Mouse (Mus musculus): ENCODE measurements around the gene Olfr993. TPM values are rescaled to one million over a fixed set of nuclear protein-coding genes. Genes with fewer than 3 reads are reported as not detected.

The Olfr993 gene
- polyA plus RNA-seq (2015; fragmentation: Nextera tagmentation; extraction: Ambion mirVana) = not detected in 2 replicates

DNA sequence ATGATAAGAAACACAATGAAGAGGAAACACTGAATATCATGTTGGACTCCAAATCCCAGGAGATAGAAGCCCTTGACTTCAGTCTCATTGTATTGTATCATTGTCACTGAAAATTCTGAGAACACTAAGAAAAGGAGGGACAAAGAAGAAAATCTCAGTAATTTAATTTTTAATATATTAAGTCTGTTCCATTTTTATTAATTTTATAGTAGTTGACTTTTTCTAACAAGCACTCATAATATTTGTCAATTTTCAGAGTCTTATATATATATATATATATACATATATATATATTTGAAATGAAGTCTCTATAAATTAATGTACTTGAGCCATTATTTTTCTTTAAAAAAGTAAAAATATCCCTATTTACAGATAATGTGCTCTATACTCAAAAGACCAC lies at the start of gene Olfr993:
Gene Olfr993, minus strand, starts transcription at position 101 of the 400 bp plus-strand sequence.
- Histone ChIP-seq H3K4me3 (ENCODE audit: low read depth, low read length) (no peak within 1 kb of the TSS), H3K4me1 (ENCODE audit: control insufficient read depth, insufficient read depth, low read length) (no peaks in the 10 kb centered on the region), H3K4me2 (ENCODE audit: low read length) (no peak within 1 kb of the TSS), H3K27ac (ENCODE audit: low read length) (no peak within 1 kb of the TSS), H3K9me3 (replicated peaks; ENCODE audit: control insufficient read depth, low read length, poor library complexity, severe bottlenecking) (no peaks in the 10 kb centered on the region), H3K27me3 (ENCODE audit: control insufficient read depth, insufficient read depth, low read depth, low read length) (no peaks in the 10 kb centered on the region), H3K9ac (ENCODE audit: low read depth, low read length) (no peak within 1 kb of the TSS), H3K36me3 (ENCODE audit: control insufficient read depth, insufficient read depth, low read length) (no peaks in the 10 kb centered on the region)
- ATAC-seq = no peak

DNA sequence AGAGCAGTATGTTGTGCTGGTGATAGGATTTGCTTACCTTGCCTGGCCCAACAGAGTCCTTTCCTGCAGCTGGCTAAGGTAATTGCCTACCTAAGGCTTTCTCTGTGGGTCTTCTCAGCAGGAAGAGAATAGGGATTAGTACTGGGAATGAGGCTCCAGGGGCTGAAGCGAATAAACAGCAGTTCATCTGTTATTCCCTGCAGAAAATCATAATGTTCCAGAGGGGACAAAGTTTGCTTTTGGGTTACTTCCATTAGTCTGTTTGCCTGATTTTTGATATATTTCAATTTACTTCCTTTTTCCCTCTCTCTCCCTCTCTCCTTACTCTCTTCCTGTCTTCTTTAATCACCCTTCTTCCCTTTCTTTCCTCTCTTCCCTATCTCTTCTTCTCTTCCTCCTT lies 28.9 kb upstream of the Olfr993 start, which contains the start of gene Olfr995:
Gene Olfr995, minus strand, starts transcription at position 101 of the 400 bp plus-strand sequence.
- no peaks in the 10 kb centered on the region for H3K36me3 ChIP-seq (ENCODE audit: control insufficient read depth, insufficient read depth, low read length)
- no peak for ATAC-seq
- H3K27me3 ChIP-seq (ENCODE audit: control insufficient read depth, insufficient read depth, low read depth, low read length) = no peaks in the 10 kb centered on the region
- no peak within 1 kb of the TSS for H3K4me3 ChIP-seq (ENCODE audit: low read depth, low read length)
- H3K4me1 ChIP-seq (ENCODE audit: control insufficient read depth, insufficient read depth, low read length) = no peaks in the 10 kb centered on the region
- no peak within 1 kb of the TSS for H3K4me2 ChIP-seq (ENCODE audit: low read length)
- no peak within 1 kb of the TSS for H3K27ac ChIP-seq (ENCODE audit: low read length)
- no peak within 1 kb of the TSS for H3K9ac ChIP-seq (ENCODE audit: low read depth, low read length)
- no peaks in the 10 kb centered on the region for H3K9me3 ChIP-seq (replicated peaks; ENCODE audit: control insufficient read depth, low read length, poor library complexity, severe bottlenecking)
- 4% methylated on average over 1 of the region's 1 CpGs for WGBS

GRCm38 (mm10) chr2:85442546-85442945 lies 27.9 kb upstream of the Olfr993 start:
- H3K27ac ChIP-seq (ENCODE audit: low read length) = no peak overlapping the region
- no peaks in the 10 kb centered on the region for H3K27me3 ChIP-seq (ENCODE audit: control insufficient read depth, insufficient read depth, low read depth, low read length)
- no peak for ATAC-seq
- no peaks in the 10 kb centered on the region for H3K4me1 ChIP-seq (ENCODE audit: control insufficient read depth, insufficient read depth, low read length)
- no peak overlapping the region for H3K4me2 ChIP-seq (ENCODE audit: low read length)
- no peaks in the 10 kb centered on the region for H3K36me3 ChIP-seq (ENCODE audit: control insufficient read depth, insufficient read depth, low read length)
- H3K9ac ChIP-seq (ENCODE audit: low read depth, low read length) = no peak overlapping the region
- H3K9me3 ChIP-seq (replicated peaks; ENCODE audit: control insufficient read depth, low read length, poor library complexity, severe bottlenecking) = no peaks in the 10 kb centered on the region
- no peak overlapping the region for H3K4me3 ChIP-seq (ENCODE audit: low read depth, low read length)

DNA sequence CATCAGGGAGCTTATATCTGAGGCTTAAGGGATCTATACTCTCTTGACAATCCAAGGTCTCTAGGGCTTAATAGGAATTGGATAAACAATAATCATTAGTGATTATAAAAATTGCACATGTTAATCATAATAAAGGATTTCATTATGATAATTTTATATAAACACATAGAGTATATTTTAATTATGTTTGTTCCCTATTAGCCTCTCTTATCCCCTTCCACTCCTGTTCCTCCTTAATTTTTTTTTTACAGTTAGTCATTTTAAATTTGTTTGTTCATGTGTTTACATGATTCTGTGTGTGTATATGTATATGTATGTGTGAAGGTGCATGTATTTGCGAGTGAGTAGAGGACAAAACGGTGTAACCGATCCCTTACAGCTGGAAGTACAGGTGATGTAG lies 21.7 kb upstream of the Olfr993 start, which contains the start of gene Olfr994:
Gene Olfr994, minus strand, starts transcription at position 101 of the 400 bp plus-strand sequence.
- no peak within 1 kb of the TSS for H3K4me2 ChIP-seq (ENCODE audit: low read length)
- no peak within 1 kb of the TSS for H3K27ac ChIP-seq (ENCODE audit: low read length)
- H3K36me3 ChIP-seq (ENCODE audit: control insufficient read depth, insufficient read depth, low read length) = no peaks in the 10 kb centered on the region
- H3K9ac ChIP-seq (ENCODE audit: low read depth, low read length) = no peak within 1 kb of the TSS
- ATAC-seq = no peak
- no peaks in the 10 kb centered on the region for H3K9me3 ChIP-seq (replicated peaks; ENCODE audit: control insufficient read depth, low read length, poor library complexity, severe bottlenecking)
- H3K27me3 ChIP-seq (ENCODE audit: control insufficient read depth, insufficient read depth, low read depth, low read length) = no peaks in the 10 kb centered on the region
- 92% methylated on average over 3 of the region's 3 CpGs for WGBS
- no peaks in the 10 kb centered on the region for H3K4me1 ChIP-seq (ENCODE audit: control insufficient read depth, insufficient read depth, low read length)
- H3K4me3 ChIP-seq (ENCODE audit: low read depth, low read length) = no peak within 1 kb of the TSS

- H3K27ac ChIP-seq (ENCODE audit: low read length) = no peak overlapping the region
- H3K4me3 ChIP-seq (ENCODE audit: low read depth, low read length) = no peak overlapping the region
- WGBS = 91% methylated on average over 1 of the region's 1 CpGs
- no peak for ATAC-seq
- no peaks in the 10 kb centered on the region for H3K36me3 ChIP-seq (ENCODE audit: control insufficient read depth, insufficient read depth, low read length)
- H3K9ac ChIP-seq (ENCODE audit: low read depth, low read length) = no peak overlapping the region
- H3K4me2 ChIP-seq (ENCODE audit: low read length) = no peak overlapping the region
- no peaks in the 10 kb centered on the region for H3K4me1 ChIP-seq (ENCODE audit: control insufficient read depth, insufficient read depth, low read length)
- no peaks in the 10 kb centered on the region for H3K9me3 ChIP-seq (replicated peaks; ENCODE audit: control insufficient read depth, low read length, poor library complexity, severe bottlenecking)
- no peaks in the 10 kb centered on the region for H3K27me3 ChIP-seq (ENCODE audit: control insufficient read depth, insufficient read depth, low read depth, low read length)
These were observed 11.2 kb upstream of the Olfr993 start for GRCm38 (mm10) chr2:85425893-85426292.

- Histone ChIP-seq H3K9ac (ENCODE audit: low read depth, low read length) (no peak within 1 kb of the TSS), H3K4me2 (ENCODE audit: low read length) (no peak within 1 kb of the TSS), H3K4me1 (ENCODE audit: control insufficient read depth, insufficient read depth, low read length) (no peaks in the 10 kb centered on the region), H3K27ac (ENCODE audit: low read length) (no peak within 1 kb of the TSS), H3K36me3 (ENCODE audit: control insufficient read depth, insufficient read depth, low read length) (no peaks in the 10 kb centered on the region), H3K27me3 (ENCODE audit: control insufficient read depth, insufficient read depth, low read depth, low read length) (no peaks in the 10 kb centered on the region), H3K9me3 (replicated peaks; ENCODE audit: control insufficient read depth, low read length, poor library complexity, severe bottlenecking) (no peaks in the 10 kb centered on the region), H3K4me3 (ENCODE audit: low read depth, low read length) (no peak within 1 kb of the TSS)
- no peak for ATAC-seq
- 60% methylated on average over 2 of the region's 2 CpGs for WGBS
These were observed 5.3 kb downstream of the Olfr993 start, which contains the start of gene Olfr992 for GRCm38 (mm10) chr2:85409369-85409768. Gene Olfr992, minus strand, starts transcription at chr2:85409469.

Other genes with a start within 250 kb of the Olfr993 start
- 15.2 and 15.8 TPM in 2 replicates for gene Lrrc55, start 217.7 kb downstream of the Olfr993 start, polyA plus RNA-seq (2015; fragmentation: Nextera tagmentation; extraction: Ambion mirVana)
- not detected in 2 replicates for gene Olfr987, start 75.6 kb downstream of the Olfr993 start, polyA plus RNA-seq (2015; fragmentation: Nextera tagmentation; extraction: Ambion mirVana)
- not detected in 2 replicates for gene Olfr988, start 51.6 kb downstream of the Olfr993 start, polyA plus RNA-seq (2015; fragmentation: Nextera tagmentation; extraction: Ambion mirVana)
- gene Olfr992, start 5.4 kb downstream of the Olfr993 start, polyA plus RNA-seq (2015; fragmentation: Nextera tagmentation; extraction: Ambion mirVana) = not detected in 2 replicates
- gene Olfr994, start 21.6 kb upstream of the Olfr993 start, polyA plus RNA-seq (2015; fragmentation: Nextera tagmentation; extraction: Ambion mirVana) = not detected in 2 replicates
- gene Olfr995, start 28.8 kb upstream of the Olfr993 start, polyA plus RNA-seq (2015; fragmentation: Nextera tagmentation; extraction: Ambion mirVana) = not detected in 2 replicates
- gene 4833423E24Rik, start 104.1 kb upstream of the Olfr993 start, polyA plus RNA-seq (2015; fragmentation: Nextera tagmentation; extraction: Ambion mirVana) = 0.26 and 0.28 TPM in 2 replicates
- gene Olfr996, start 164.3 kb upstream of the Olfr993 start, polyA plus RNA-seq (2015; fragmentation: Nextera tagmentation; extraction: Ambion mirVana) = not detected in 2 replicates
- gene Olfr998, start 174.1 kb upstream of the Olfr993 start, polyA plus RNA-seq (2015; fragmentation: Nextera tagmentation; extraction: Ambion mirVana) = not detected in 2 replicates
- not detected in 2 replicates for gene Olfr1000, start 197.0 kb upstream of the Olfr993 start, polyA plus RNA-seq (2015; fragmentation: Nextera tagmentation; extraction: Ambion mirVana)
- not detected in 2 replicates for gene Olfr1002, start 235.8 kb upstream of the Olfr993 start, polyA plus RNA-seq (2015; fragmentation: Nextera tagmentation; extraction: Ambion mirVana)
- gene Olfr154, start 249.6 kb upstream of the Olfr993 start, polyA plus RNA-seq (2015; fragmentation: Nextera tagmentation; extraction: Ambion mirVana) = not detected in 2 replicates

Measured in midbrain, embryonic 16.5 days (tissue).